Mouse (Mus musculus) brown adipose tissue, adult 24 weeks (tissue): ENCODE data around the gene Cdca3. TPM values are rescaled to one million over a fixed set of nuclear protein-coding genes. Genes with fewer than 3 reads are reported as not detected.

Experiments used
- H3K27ac ChIP-seq: fragments of 200-500 bp; replicated peaks from 2 replicates; pipeline ENCODE4 v1.5.1; 2012; ENCODE audit warnings: low read depth, mild to moderate bottlenecking, low read length
- H3K4me1 ChIP-seq: fragments of 200-500 bp; 2 replicates; pipeline ENCODE4 v1.6.1; 2012; ENCODE audit warnings: low read length, mixed read lengths; ENCODE audit not compliant: control insufficient read depth, insufficient read depth, insufficient read length
- H3K4me3 ChIP-seq: fragments of 200-500 bp; 2 replicates; pipeline ENCODE4 v1.5.1; 2012; ENCODE audit warnings: low read depth, mild to moderate bottlenecking, low read length, moderate library complexity; ENCODE audit not compliant: insufficient read depth
- polyA plus RNA-seq: library from polyadenylated mRNA; stranded (reverse); fragments of >200 nt; gene quantifications from 2 replicates; pipeline ENCODE4 v1.2.4, GENCODE M21; 2012; ENCODE audit not compliant: missing spikeins, insufficient read depth, insufficient read length

The Cdca3 gene
- polyA plus RNA-seq, 1 experiment = 2.4 TPM

DNA sequence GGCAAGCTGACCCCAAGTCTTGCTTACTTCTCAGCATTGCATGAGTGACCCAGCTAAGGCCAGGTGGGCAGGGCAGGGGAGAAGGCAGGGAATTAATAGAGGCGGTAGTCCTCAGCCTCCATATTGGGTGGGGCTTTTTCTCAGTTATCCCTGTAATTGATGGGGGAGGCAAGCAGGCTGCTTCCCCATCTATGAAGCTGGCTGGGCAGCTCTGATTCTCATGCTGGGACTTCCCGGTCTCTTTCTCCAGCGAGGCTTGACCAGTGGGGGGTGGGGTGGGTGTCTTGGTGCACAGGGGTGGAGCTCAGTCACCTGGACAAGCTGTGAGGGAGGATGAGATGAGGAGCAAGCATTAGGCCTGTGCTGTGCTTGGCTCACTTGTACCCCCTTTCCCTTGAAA is 32.5 kb downstream of the Cdca3 start:
- Histone ChIP-seq H3K27ac (no peak overlapping the region), H3K4me1 (no peaks in the 10 kb centered on the region), H3K4me3 (no peak overlapping the region)

DNA sequence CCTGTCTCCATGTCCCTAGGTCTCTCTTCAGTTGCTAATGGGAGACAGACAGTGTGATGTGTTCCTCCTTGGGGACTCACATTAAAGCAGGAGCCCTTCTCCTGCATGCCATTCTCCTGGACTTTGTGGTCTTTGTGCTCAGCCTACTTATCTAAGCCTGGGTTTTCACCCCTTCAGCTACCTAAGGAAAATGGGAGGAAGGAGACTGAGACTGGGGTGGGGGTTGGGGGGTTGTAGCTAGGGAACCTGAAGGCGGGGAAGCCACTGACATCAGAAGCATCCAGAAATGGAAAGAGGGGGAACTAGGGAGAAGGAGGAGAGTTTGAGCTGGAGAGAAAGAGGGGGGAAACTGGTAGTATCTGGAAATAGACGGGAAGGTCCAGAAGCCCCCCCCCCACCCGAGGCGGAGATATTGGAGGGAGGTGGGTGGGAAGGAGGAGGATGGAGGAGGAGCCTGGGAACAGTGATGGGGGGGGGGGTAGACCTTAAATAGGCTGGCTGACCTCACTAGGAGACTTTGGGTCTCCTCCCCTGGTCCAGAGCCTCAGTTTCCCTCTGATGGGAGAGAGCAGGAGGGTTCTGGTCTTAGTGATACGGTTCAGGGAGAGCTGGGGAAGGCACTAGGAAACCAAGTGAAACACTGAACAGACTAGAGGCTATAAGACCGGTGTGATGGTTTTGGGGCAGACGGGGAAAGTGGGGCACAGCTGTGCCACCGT is 33.2 kb downstream of the Cdca3 start:
- no peak overlapping the region for H3K27ac ChIP-seq
- no peak overlapping the region for H3K4me3 ChIP-seq
- no peaks in the 10 kb centered on the region for H3K4me1 ChIP-seq

DNA sequence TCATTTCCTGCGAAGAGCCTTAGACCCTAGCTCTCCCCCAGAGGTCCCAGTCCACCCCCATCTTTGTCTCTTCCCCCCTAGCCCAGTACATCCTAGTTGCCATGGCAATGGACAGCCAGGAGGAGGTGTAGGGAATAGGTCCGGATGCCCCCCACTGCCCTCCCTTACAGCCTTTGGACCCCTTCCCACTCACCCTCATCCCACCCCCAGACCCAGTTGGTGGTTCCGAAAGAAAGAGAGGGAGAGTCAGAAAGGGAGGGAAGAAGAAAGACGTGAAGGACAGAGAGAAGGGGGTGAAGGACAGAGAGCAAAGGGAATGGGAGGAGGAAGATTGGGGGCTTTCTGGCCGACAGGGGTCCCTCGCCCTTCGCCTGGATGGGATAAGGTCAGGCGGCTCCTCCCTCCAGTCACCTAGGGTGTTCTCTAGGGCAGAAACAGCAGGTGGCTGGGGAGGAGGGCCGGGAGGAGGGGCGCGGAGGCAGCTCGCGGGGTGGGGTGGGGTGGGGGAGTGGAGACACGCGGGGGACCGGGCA is 33.8 kb downstream of the Cdca3 start:
- Histone ChIP-seq H3K4me3 (0 out of 2 replicates have a peak overlapping the region, but pooled peaks have one; percentile 18), H3K4me1 (no peaks in the 10 kb centered on the region), H3K27ac (no peak overlapping the region)

DNA sequence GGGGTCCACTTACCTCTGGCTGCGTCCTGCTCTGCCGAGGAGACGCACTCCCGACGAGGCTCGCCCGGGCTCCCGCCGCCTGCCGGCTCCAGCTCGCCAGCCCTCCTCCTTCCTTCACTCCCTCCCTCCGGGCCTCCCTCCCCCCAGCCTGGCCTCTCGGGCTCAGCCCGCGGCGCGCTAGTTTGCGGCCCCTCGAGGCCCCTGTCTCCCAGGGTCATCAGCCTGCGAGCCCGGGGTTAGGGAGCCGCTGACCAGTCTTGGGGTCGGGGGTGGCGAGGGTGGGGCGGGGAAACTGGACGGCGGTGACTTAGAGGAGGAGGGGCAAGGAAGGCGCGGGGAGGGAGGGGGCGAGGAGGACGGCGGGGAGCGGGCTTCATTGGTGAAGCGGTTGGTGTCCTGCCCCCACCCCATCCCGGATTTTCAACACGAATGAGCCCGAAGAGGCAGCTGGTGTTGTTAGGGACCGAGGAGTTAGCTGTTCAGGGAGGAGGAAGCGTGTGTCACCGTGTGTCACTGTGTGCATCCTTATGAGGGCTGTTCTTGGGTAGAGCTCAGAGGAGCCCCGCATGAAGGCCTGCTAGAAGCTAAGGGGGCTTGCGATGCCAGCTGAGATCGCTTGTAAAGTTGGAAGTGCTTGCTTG is 34.4 kb downstream of the Cdca3 start, which contains the start of gene Gpr162:
TSS of gene Gpr162 (minus strand) at position 326 of the 641 bp plus-strand sequence.
- H3K4me1 ChIP-seq = no peaks in the 10 kb centered on the region
- peak within 1 kb of the TSS; percentile 37; the same call in 1 of the 2 replicates for H3K4me3 ChIP-seq
- H3K27ac ChIP-seq = no peak within 1 kb of the TSS

DNA sequence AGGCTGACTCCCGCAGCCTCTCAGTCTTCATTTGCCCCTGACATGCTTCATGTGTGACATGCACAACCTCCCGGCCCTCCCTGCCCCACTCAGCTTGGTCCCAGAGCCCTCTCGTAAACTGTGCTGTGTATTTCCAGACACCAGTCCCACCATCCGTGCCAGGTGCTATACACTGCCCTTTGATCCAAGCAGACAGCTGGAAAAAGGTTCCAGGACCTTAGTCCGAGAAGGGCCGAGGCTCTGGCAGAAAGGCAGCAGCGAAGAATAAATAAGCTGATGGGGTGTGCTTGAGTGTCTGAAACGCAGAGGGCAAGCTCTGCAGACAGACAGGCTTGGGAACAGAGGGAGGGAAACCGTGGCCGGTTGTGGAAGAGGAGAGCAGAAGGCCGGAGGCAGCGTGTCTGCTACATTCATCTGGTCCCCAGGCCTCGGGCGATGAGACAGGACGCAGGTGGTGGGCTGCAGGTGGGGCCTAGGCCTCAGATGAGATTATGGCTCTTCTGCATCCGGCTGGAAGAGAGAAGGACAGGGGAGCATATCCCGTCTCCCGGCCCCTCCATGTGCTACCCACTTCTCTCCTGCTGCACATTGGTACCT is 36.5 kb downstream of the Cdca3 start:
- Histone ChIP-seq H3K4me1 (no peaks in the 10 kb centered on the region), H3K27ac (no peak overlapping the region), H3K4me3 (no peak overlapping the region)

DNA sequence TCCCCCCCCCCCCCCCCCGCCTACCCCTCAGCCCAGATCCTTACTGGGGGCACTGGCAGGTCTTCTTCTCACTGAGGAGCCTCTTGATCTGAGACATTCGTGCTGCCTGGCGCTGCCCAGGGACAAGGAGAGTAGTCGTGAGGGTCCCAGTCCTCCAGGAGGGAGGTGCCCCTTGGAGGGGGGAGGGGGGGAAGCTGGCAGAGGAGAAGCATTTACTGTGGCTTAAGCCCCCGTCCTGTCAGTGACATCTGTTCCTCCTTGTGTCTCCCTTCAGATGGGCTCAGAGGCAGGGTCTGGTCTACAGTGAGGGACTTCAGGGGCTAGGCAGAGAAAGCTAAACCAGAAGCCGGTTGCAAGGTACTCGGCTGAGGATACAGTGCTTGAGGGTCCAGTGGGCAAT is 37.2 kb downstream of the Cdca3 start:
- Histone ChIP-seq H3K4me1 (no peaks in the 10 kb centered on the region), H3K4me3 (no peak overlapping the region), H3K27ac (no peak overlapping the region)

DNA sequence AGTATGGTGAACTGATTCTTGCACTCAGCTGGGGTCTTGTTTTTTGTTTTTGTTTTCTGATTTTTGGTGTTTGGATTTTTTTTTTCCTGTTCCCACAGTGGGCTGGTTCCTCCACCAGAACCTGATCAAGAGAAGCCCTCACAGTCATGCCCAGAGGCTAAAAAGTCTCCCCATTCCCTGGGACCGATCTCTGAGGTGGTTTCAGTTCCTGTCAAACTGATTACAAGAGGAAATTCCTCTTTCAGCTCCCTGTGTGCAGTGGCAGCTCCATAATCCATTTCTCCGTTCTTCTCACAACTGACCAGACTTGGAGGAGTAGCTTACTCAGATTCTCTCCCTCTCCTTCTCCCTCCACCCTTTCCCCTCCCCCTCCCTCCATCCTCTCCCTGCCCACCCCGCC is 45.0 kb downstream of the Cdca3 start:
- no peaks in the 10 kb centered on the region for H3K4me1 ChIP-seq
- H3K27ac ChIP-seq = no peak overlapping the region

DNA sequence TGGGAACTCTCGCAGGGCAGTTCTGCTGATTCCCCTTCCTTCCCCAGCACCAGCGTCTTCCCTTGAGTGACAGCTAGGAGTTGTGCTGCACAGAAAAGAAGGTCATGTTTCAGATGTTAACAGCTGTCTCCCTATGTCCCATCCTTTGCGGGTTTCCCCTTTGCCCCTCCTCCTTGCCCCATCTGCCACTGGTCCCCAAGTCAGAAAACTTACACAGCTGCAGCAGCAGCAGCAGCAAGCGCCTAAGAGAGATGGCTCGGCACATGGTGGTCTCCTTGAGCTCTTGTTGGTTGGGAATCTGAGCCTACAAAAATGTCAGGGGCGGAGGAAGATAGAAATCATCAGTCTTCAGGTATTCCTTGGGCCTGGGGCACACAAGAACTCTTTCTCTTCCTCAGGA is 50.0 kb downstream of the Cdca3 start:
- Histone ChIP-seq H3K4me3 (no peak overlapping the region), H3K4me1 (no peaks in the 10 kb centered on the region), H3K27ac (no peak overlapping the region)

More for the DNA sequence above, 45.0 kb downstream of the Cdca3 start:
- H3K4me3 ChIP-seq = no peak overlapping the region

DNA sequence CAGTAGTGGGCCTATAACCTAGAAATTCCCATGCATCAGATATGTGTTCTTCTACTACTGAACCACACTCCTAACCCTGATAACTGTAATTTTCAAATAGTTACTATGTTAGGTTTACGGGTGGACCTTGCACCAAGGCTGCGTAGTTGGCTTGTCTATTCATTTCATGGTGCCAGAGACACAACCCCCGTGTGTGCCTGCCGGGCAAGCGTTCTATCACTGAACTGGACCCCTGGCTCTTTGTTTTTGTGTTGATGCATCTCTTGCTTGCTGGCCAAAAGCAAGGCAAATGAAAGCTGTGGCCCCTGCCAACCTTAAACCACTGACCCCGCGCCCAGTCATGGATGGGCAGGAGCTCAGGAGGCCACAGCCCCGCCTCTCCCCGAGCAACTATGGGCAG is 52.5 kb downstream of the Cdca3 start:
- Histone ChIP-seq H3K27ac (no peak overlapping the region), H3K4me3 (no peak overlapping the region), H3K4me1 (no peaks in the 10 kb centered on the region; the same call in 1 of the 2 replicates)

Other genes with a start within 250 kb of the Cdca3 start
- not detected in 2 replicates for gene C1s2, start 193.5 kb upstream of the Cdca3 start, polyA plus RNA-seq
- 43.7 and 58.4 TPM in 2 replicates for gene Lpcat3, start 166.5 kb upstream of the Cdca3 start, polyA plus RNA-seq
- gene Emg1, start 117.4 kb upstream of the Cdca3 start, polyA plus RNA-seq = 78.3 and 102 TPM in 2 replicates
- gene Phb2, start 117.2 kb upstream of the Cdca3 start, polyA plus RNA-seq = 284 and 381 TPM in 2 replicates
- 13.5 and 14.1 TPM in 2 replicates for gene Ptpn6, start 90.8 kb upstream of the Cdca3 start, polyA plus RNA-seq
- 301 and 355 TPM in 2 replicates for gene Grcc10, start 88.2 kb upstream of the Cdca3 start, polyA plus RNA-seq
- not detected in 2 replicates for gene Gm45234, start 73.5 kb upstream of the Cdca3 start, polyA plus RNA-seq
- gene Atn1, start 73.0 kb upstream of the Cdca3 start, polyA plus RNA-seq = 31.7 and 35.7 TPM in 2 replicates
- gene Eno2, start 59.9 kb upstream of the Cdca3 start, polyA plus RNA-seq = 0.63 TPM in 1 of 2 replicates, not detected in the other
- not detected in 2 replicates for gene Lrrc23, start 49.8 kb upstream of the Cdca3 start, polyA plus RNA-seq
- 5.1 and 7.3 TPM in 2 replicates for gene Spsb2, start 20.9 kb upstream of the Cdca3 start, polyA plus RNA-seq
- 519 and 573 TPM in 2 replicates for gene Tpi1, start 15.3 kb upstream of the Cdca3 start, polyA plus RNA-seq
- 35.8 and 39.4 TPM in 2 replicates for gene Usp5, start 63 bp upstream of the Cdca3 start, polyA plus RNA-seq
- not detected in 2 replicates for gene Gnb3, start 10.7 kb downstream of the Cdca3 start, polyA plus RNA-seq
- 2.7 and 3.8 TPM in 2 replicates for gene P3h3, start 28.2 kb downstream of the Cdca3 start, polyA plus RNA-seq
- gene Gpr162, start 34.4 kb downstream of the Cdca3 start, polyA plus RNA-seq = 0.88 TPM in 1 of 2 replicates, not detected in the other
- gene Cd4, start 58.7 kb downstream of the Cdca3 start, polyA plus RNA-seq = not detected in 2 replicates
- 12.2 and 15.1 TPM in 2 replicates for gene Lag3, start 82.2 kb downstream of the Cdca3 start, polyA plus RNA-seq
- 949 and 1,236 TPM in 2 replicates for gene Ptms, start 90.6 kb downstream of the Cdca3 start, polyA plus RNA-seq
- gene Mlf2, start 101.8 kb downstream of the Cdca3 start, polyA plus RNA-seq = 238 and 301 TPM in 2 replicates
- gene Cops7a, start 136.0 kb downstream of the Cdca3 start, polyA plus RNA-seq = 74.8 and 85.4 TPM in 2 replicates
- gene Pianp, start 167.1 kb downstream of the Cdca3 start, polyA plus RNA-seq = 0.54 TPM in 1 of 2 replicates, not detected in the other
- 19.9 and 25.6 TPM in 2 replicates for gene Zfp384, start 179.6 kb downstream of the Cdca3 start, polyA plus RNA-seq
- 32.1 and 34.0 TPM in 2 replicates for gene Ing4, start 210.2 kb downstream of the Cdca3 start, polyA plus RNA-seq
- gene Acrbp, start 220.1 kb downstream of the Cdca3 start, polyA plus RNA-seq = 5.1 and 5.5 TPM in 2 replicates
- not detected in 2 replicates for gene Lpar5, start 238.4 kb downstream of the Cdca3 start, polyA plus RNA-seq